Mouse (Mus musculus): Measurements from ENCODE around the gene Tshb.
A peak's percentile ranks its signal among the peaks of the same experiment; 100 is the strongest.

- no peak for TF ChIP-seq CTCF (IDR thresholded peaks at IDR 0.05)
- TF ChIP-seq EP300 (IDR thresholded peaks at IDR 0.05) = peak; percentile 98
Observed at GRCm38 (mm10) chr3:102743202-102743601, 39.3 kb downstream of the Tshb start.
